Mouse (Mus musculus) kidney, adult 2 months (tissue): ENCODE results near the gene Rack1. TPM values are rescaled to one million over a fixed set of nuclear protein-coding genes. Genes with fewer than 3 reads are reported as not detected.

ENCODE experiments used
- DNase-seq: peaks from one replicate; pipeline ENCODE4 v3.0.0; 2021
- H3K27ac ChIP-seq: fragments of 200-500 bp; 2 replicates; pipeline ENCODE4 v1.5.1; 2012; ENCODE audit warnings: low read depth, low read length, control low read depth, inconsistent platforms; ENCODE audit not compliant: insufficient read depth
- H3K27me3 ChIP-seq: fragments of 200-500 bp; replicated peaks from 2 replicates; pipeline ENCODE4 v1.6.1; 2012; ENCODE audit warnings: mild to moderate bottlenecking, moderate library complexity, low read length, inconsistent platforms; ENCODE audit not compliant: control insufficient read depth, insufficient read depth
- H3K36me3 ChIP-seq: fragments of 200-500 bp; 2 replicates; pipeline ENCODE4 v1.6.1; 2012; ENCODE audit warnings: mild to moderate bottlenecking, moderate library complexity, low read length, inconsistent platforms; ENCODE audit not compliant: control insufficient read depth, insufficient read depth
- H3K4me1 ChIP-seq: fragments of 200-500 bp; 2 replicates; pipeline ENCODE4 v1.6.1; 2011; ENCODE audit warnings: low read length; ENCODE audit not compliant: control insufficient read depth, insufficient read depth
- H3K4me3 ChIP-seq: fragments of 200-500 bp; 2 replicates; pipeline ENCODE4 v1.5.1; 2011; ENCODE audit warnings: mild to moderate bottlenecking, low read depth, low read length, control low read depth; ENCODE audit not compliant: insufficient read depth
- CTCF ChIP-seq: fragments of 200-500 bp; conservative IDR thresholded peaks from 2 replicates; pipeline ENCODE4 v1.5.1; 2011; ENCODE audit warnings: low read depth, mild to moderate bottlenecking, control low read depth, low read length, moderate library complexity, mixed read lengths; ENCODE audit not compliant: insufficient read depth, insufficient read length
- POLR2A ChIP-seq: fragments of 200-500 bp; IDR thresholded peaks from one replicate; pipeline ENCODE4 v1.6.1; 2011; ENCODE audit warnings: low read depth, low read length, control low read depth
- WGBS: fragments of 180-500 bp; shearing (Covaris S2); methylation state at CpG from one replicate; pipeline ENCODE4 v1.1.7; 2018; 5-methylcytosine and 5-hydroxymethylcytosine counted together
- polyA plus RNA-seq: library from polyadenylated mRNA; depleted of rRNA; stranded (reverse); fragments of >200 nt; gene quantifications from 2 replicates; pipeline ENCODE4 v1.2.3, GENCODE M21; 2012; rRNA removed

Gene Rack1
- polyA plus RNA-seq, 1 experiment = 1,243 TPM

DNA sequence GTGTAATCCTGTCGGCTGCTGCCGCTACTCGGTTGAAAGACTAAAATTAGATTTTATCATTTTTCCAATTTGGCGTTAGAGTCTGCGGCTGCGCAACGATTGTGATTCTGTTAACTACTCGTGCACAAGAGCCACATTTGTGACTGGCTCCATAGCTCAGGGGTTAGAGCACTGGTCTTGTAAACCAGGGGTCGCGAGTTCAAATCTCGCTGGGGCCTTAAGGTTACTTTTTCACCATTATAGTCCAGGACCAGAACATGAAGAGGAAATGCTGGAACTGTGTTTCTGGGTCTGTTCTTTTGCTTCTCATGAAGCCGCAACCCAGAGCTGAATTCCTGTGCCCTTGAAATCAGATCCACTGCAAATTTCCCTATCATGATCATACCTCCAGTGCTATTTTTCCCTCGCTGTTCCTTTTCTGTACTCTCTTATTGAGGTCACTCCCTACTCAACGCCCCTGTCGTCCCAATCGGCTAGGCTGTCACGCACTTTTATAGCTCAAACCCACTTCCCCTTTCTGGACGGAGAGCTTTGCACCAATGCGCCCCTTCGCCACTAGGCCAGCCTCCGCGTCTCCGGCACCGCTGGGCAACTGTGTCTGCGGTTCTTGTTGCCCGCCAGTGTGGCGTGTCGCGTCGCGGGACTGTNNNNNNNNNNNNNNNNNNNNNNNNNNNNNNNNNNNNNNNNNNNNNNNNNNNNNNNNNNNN lies 53.5 kb downstream of the Rack1 start:
- TF ChIP-seq CTCF = 0 out of 2 replicates have a peak, but pooled peaks have one; percentile 0
- peak; percentile 9 for TF ChIP-seq POLR2A
- no peaks in the 10 kb centered on the region for H3K36me3 ChIP-seq
- DNase-seq = peak; percentile 94
- no peaks in the 10 kb centered on the region for H3K27me3 ChIP-seq
- peaks cover 7% of the 10 kb centered on the region; the same call in 1 of the 2 replicates for H3K4me1 ChIP-seq
- peak overlapping the region; percentile 90 for H3K27ac ChIP-seq
- H3K4me3 ChIP-seq = peak overlapping the region; percentile 70
- 6% methylated on average over 31 of the region's 31 CpGs for WGBS

Other genes starting within 250 kb of the Rack1 start
- gene Trim41, start 17.0 kb downstream of the Rack1 start, polyA plus RNA-seq = 26.3 and 27.3 TPM in 2 replicates
- gene Trim7, start 25.8 kb downstream of the Rack1 start, polyA plus RNA-seq = 80.3 and 98.8 TPM in 2 replicates
- gene Gm12184, start 26.3 kb downstream of the Rack1 start, polyA plus RNA-seq = 9.7 and 10.4 TPM in 2 replicates
- gene Irgm1, start 71.4 kb downstream of the Rack1 start, polyA plus RNA-seq = 24.4 and 28.2 TPM in 2 replicates
- gene Gm5431, start 101.9 kb downstream of the Rack1 start, polyA plus RNA-seq = 0.19 and 0.20 TPM in 2 replicates
- gene Psme2b, start 145.9 kb downstream of the Rack1 start, polyA plus RNA-seq = 4.0 and 6.5 TPM in 2 replicates
- gene Olfr56, start 178.6 kb downstream of the Rack1 start, polyA plus RNA-seq = 0.10 and 0.16 TPM in 2 replicates
- gene 9930111J21Rik1, start 179.1 kb downstream of the Rack1 start, polyA plus RNA-seq = 2.0 and 3.1 TPM in 2 replicates
- 0.08 and 0.33 TPM in 2 replicates for gene Gm12185, start 191.9 kb downstream of the Rack1 start, polyA plus RNA-seq
- 3.7 and 5.5 TPM in 2 replicates for gene Tgtp1, start 193.8 kb downstream of the Rack1 start, polyA plus RNA-seq